Mouse (Mus musculus): ENCODE measurements around the gene Mettl7a1. TPM values are rescaled to one million over a fixed set of nuclear protein-coding genes. Genes with fewer than 3 reads are reported as not detected.
"Not testable (repeated sequence)": the region's sequence is repeated elsewhere in the genome, so short reads cannot be mapped to it uniquely, and the experiment has no call there.

The Mettl7a1 gene
- polyA plus RNA-seq, 1 experiment = 9.2 TPM

DNA sequence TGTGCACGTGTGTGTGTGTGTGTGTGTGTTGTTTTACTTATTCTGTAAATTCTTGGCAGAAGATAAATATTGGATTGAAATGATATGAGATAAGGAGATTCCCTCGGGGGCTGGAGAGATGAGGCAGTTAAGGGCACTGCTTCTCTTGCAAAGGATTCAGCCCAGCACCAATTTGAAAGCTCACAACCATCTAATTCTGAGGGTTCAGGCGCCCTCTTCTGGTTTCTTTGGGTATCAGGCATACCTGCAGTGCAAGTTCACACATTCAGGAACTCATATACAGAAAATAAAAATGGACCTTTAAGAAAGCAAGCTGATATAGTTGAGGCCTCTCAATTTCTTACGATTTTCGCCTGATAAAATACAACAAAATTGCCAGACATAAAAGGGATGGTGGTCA is 71.1 kb downstream of the Mettl7a1 start:
- Histone ChIP-seq H3K27me3 (replicated peaks) (peaks cover 10% of the 10 kb centered on the region), H3K4me1 (peaks cover 8% of the 10 kb centered on the region; the same call in 1 of the 2 replicates), H3K36me3 (replicated peaks; ENCODE audit: low read length) (no peaks in the 10 kb centered on the region), H3K4me3 (replicated peaks) (no peak overlapping the region), H3K9me3 (peaks cover 9% of the 10 kb centered on the region)
- TF ChIP-seq FLI1 (IDR thresholded peaks at IDR 0.05; ENCODE audit: low read length) = no peak

DNA sequence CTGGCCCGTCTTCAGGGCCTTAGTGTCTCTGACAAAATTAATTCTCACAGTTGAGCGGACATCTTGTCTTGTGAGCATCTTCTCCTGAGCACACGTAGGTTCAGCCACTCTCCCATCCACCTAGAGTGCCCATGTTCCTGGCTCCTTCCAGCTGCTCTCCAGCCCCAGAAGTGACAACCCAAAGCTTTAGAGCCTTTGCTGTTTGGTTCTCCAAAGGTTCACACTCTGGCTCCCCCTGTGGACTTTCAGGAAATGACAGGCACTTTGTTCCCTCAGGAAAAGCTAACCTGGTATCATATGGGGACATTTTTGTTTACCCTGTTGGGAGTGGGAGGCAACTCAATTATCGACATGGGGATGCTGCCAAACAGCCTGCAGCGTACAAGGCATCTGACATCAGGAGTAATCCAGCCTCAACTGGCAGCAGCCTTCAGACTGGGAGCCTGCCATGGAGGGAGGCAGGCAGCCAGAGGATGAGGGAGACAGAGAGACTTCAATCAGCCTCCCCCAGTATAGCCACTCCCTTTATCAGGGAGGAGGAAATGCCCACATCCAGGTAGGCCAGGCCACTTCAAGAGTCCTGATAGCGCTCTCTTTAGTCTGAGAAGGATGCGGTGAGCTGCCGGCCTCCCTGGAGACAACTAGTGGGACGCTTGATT is 74.0 kb downstream of the Mettl7a1 start:
- not testable (repeated sequence) for H3K4me1 ChIP-seq; H3K4me3 ChIP-seq (replicated peaks); H3K36me3 ChIP-seq (replicated peaks; ENCODE audit: low read length); H3K9me3 ChIP-seq
- peaks cover 22% of the 10 kb centered on the region for H3K27me3 ChIP-seq (replicated peaks)

Other genes starting within 250 kb of the Mettl7a1 start
- 20.0 and 20.6 TPM in 2 replicates for gene Atf1, start 76.3 kb upstream of the Mettl7a1 start, polyA plus RNA-seq (2012; ENCODE audit: insufficient read depth, low replicate concordance)
- not detected in 2 replicates for gene Tmprss12, start 23.3 kb upstream of the Mettl7a1 start, polyA plus RNA-seq (2012; ENCODE audit: insufficient read depth, low replicate concordance)
- gene Mettl7a3, start 30.8 kb downstream of the Mettl7a1 start, polyA plus RNA-seq (2012; ENCODE audit: insufficient read depth, low replicate concordance) = not detected in 2 replicates
- not detected in 2 replicates for gene Methig1, start 49.0 kb downstream of the Mettl7a1 start, polyA plus RNA-seq (2012; ENCODE audit: insufficient read depth, low replicate concordance)
- not detected in 2 replicates for gene Mettl7a2, start 49.1 kb downstream of the Mettl7a1 start, polyA plus RNA-seq (2012; ENCODE audit: insufficient read depth, low replicate concordance)
- not detected in 2 replicates for gene Higd1c, start 60.4 kb downstream of the Mettl7a1 start, polyA plus RNA-seq (2012; ENCODE audit: insufficient read depth, low replicate concordance)
- not detected in 2 replicates for gene Gm5475, start 118.0 kb downstream of the Mettl7a1 start, polyA plus RNA-seq (2012; ENCODE audit: insufficient read depth, low replicate concordance)
- gene Slc11a2, start 120.9 kb downstream of the Mettl7a1 start, polyA plus RNA-seq (2012; ENCODE audit: insufficient read depth, low replicate concordance) = 0.62 TPM in 1 of 2 replicates, not detected in the other
- gene Letmd1, start 164.9 kb downstream of the Mettl7a1 start, polyA plus RNA-seq (2012; ENCODE audit: insufficient read depth, low replicate concordance) = 21.1 and 42.7 TPM in 2 replicates
- gene Csrnp2, start 191.3 kb downstream of the Mettl7a1 start, polyA plus RNA-seq (2012; ENCODE audit: insufficient read depth, low replicate concordance) = 0.46 TPM in 1 of 2 replicates, not detected in the other
- gene Tfcp2, start 247.9 kb downstream of the Mettl7a1 start, polyA plus RNA-seq (2012; ENCODE audit: insufficient read depth, low replicate concordance) = 3.0 TPM in 1 of 2 replicates, not detected in the other